Mouse (Mus musculus) cerebellum, adult 2 months (tissue): Measurements from ENCODE around the gene Ilk.

Experiments used
- CTCF ChIP-seq: fragments of 200-500 bp; IDR thresholded peaks from 2 replicates; pipeline ENCODE4 v1.5.1; 2011; ENCODE audit warnings: low read depth, mild to moderate bottlenecking, control low read depth, low read length, moderate library complexity, borderline replicate concordance; ENCODE audit not compliant: insufficient read depth
- POLR2A ChIP-seq: fragments of 200-500 bp; IDR thresholded peaks from 2 replicates; pipeline ENCODE4 v1.6.1; 2011; ENCODE audit warnings: low read length, control low read depth, borderline replicate concordance; ENCODE audit not compliant: insufficient read depth

DNA sequence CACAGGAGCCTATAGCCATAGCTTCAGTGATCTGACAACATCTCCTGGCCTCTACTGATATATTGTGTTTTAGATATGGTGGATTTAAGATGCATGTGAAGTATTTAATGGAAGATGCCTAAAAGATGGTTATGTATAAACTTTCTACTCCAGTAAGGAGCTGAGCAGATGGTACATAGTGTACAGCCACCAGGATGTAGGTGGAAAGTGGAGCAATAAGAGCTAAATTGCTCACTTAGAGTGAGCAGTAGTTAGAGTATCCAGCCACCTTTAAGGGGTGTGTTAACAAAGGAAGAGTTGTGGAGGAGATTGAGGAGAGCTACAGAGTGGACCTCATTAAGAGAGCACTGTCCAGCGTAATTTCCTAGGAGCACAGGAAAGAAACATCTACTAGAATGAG, 54.8 kb downstream of the Ilk start:
- TF ChIP-seq POLR2A (no peak), CTCF (no peak)
